In genomic region chr3:18482006-18482405, GRCm38 (mm10) we compare ENCODE assay signal across 21 mouse cellular contexts.
DNase-seq lines count a peak whose midpoint lies in the region; ATAC-seq and TF ChIP-seq lines count a peak whose summit lies in the region.
"Had no signal": no experiment of that assay in that cellular context is flagged by ENCODE, and none has a peak within 500 bp of the region (broad histone marks: within the 10 kb centered on the region; RNA-seq: fewer than 3 reads in every experiment).

No protein-coding gene starts in this region.

- no peak for TF ChIP-seq EP300 in heart, adult 2 months (IDR thresholded peaks at IDR 0.05; ENCODE audit: insufficient read depth, low read depth, low read length)
- TF ChIP-seq EP300 in lung, postnatal 0 days (IDR thresholded peaks at IDR 0.05), result peak; percentile 46

- WGBS in heart, adult 2 months, result 58% methylated on average over 2 of the region's 2 CpGs
- WGBS in kidney, embryonic 15.5 days, result 66% methylated on average over 2 of the region's 2 CpGs
- 22% methylated on average over 2 of the region's 2 CpGs for WGBS in liver, adult 2 months
- 71% methylated on average over 2 of the region's 2 CpGs for WGBS in liver, embryonic 11.5 days
- WGBS in lung, postnatal 0 days, result 57% methylated on average over 2 of the region's 2 CpGs

- no peaks in the 10 kb centered on the region for H3K79me2 ChIP-seq in heart, adult 2 months (replicated peaks; ENCODE audit: control insufficient read depth, insufficient read depth, low read length)
- H3K79me2 ChIP-seq in liver, adult 2 months (ENCODE audit: control insufficient read depth, insufficient read depth, low read length), result no peaks in the 10 kb centered on the region

- no peak for TF ChIP-seq POLR2A in heart, adult 2 months (IDR thresholded peaks at IDR 0.05; ENCODE audit: insufficient read depth, low read depth, low read length)
- no peak for TF ChIP-seq POLR2A in liver, adult 2 months (IDR thresholded peaks at IDR 0.05; ENCODE audit: extremely low read depth, insufficient read depth, low read length)

- no peak overlapping the region for H3K4me3 ChIP-seq in heart, adult 2 months
- H3K4me3 ChIP-seq in kidney, embryonic 15.5 days (replicated peaks), result no peak overlapping the region
- H3K4me3 ChIP-seq in liver, adult 2 months (ENCODE audit: insufficient read depth, low read depth, low read length), result no peak overlapping the region
- H3K4me3 ChIP-seq in liver, embryonic 11.5 days (ENCODE audit: low read depth, low read length), result no peak overlapping the region
- no peak overlapping the region for H3K4me3 ChIP-seq in lung, postnatal 0 days (ENCODE audit: low read depth, low read length)
- H3K4me3 ChIP-seq: embryonic facial prominence, embryonic 10.5 days; forebrain, embryonic 13.5 days; heart, embryonic 10.5 days had no signal

- no peaks in the 10 kb centered on the region for H3K4me1 ChIP-seq in heart, adult 2 months (ENCODE audit: control insufficient read depth, insufficient read depth, low read length)
- no peaks in the 10 kb centered on the region for H3K4me1 ChIP-seq in kidney, embryonic 15.5 days
- H3K4me1 ChIP-seq in liver, adult 2 months (ENCODE audit: control insufficient read depth, insufficient read depth, low read length), result no peaks in the 10 kb centered on the region; the same call in 1 of the 2 replicates
- H3K4me1 ChIP-seq in liver, embryonic 11.5 days (replicated peaks; ENCODE audit: control insufficient read depth, insufficient read depth, low read length), result no peaks in the 10 kb centered on the region
- H3K4me1 ChIP-seq in lung, postnatal 0 days (ENCODE audit: insufficient read depth, low read depth, low read length), result no peaks in the 10 kb centered on the region
- H3K4me1 ChIP-seq: embryonic facial prominence, embryonic 10.5 days; forebrain, embryonic 13.5 days; heart, embryonic 10.5 days had no signal

- TF ChIP-seq CTCF in heart, adult 2 months (IDR thresholded peaks at IDR 0.05), result no peak
- TF ChIP-seq CTCF in liver, adult 2 months (IDR thresholded peaks at IDR 0.05; ENCODE audit: low read depth, low read length), result no peak
- no peak for TF ChIP-seq CTCF in lung, postnatal 0 days (IDR thresholded peaks at IDR 0.05)

- H3K27ac ChIP-seq in heart, adult 2 months, result no peak overlapping the region
- H3K27ac ChIP-seq in kidney, embryonic 15.5 days, result peak overlapping the region; percentile 51; the same call in 1 of the 2 replicates
- no peak overlapping the region for H3K27ac ChIP-seq in liver, adult 2 months (replicated peaks; ENCODE audit: insufficient read depth, low read depth, low read length)
- no peak overlapping the region for H3K27ac ChIP-seq in liver, embryonic 11.5 days (ENCODE audit: low read depth, low read length)
- no peak overlapping the region; the same call in 1 of the 2 replicates for H3K27ac ChIP-seq in lung, postnatal 0 days (ENCODE audit: low read length)
- H3K27ac ChIP-seq: embryonic facial prominence, embryonic 10.5 days; forebrain, embryonic 13.5 days; heart, embryonic 10.5 days had no signal

- no peaks in the 10 kb centered on the region for H3K27me3 ChIP-seq in heart, adult 2 months (ENCODE audit: control insufficient read depth, insufficient read depth, low read length)
- no peaks in the 10 kb centered on the region for H3K27me3 ChIP-seq in kidney, embryonic 15.5 days
- no peaks in the 10 kb centered on the region for H3K27me3 ChIP-seq in liver, adult 2 months (ENCODE audit: control insufficient read depth, insufficient read depth, low read length)
- H3K27me3 ChIP-seq in liver, embryonic 11.5 days (replicated peaks; ENCODE audit: control insufficient read depth, insufficient read depth, low read length), result no peaks in the 10 kb centered on the region
- H3K27me3 ChIP-seq in lung, postnatal 0 days (replicated peaks; ENCODE audit: insufficient read depth, low read length), result no peaks in the 10 kb centered on the region
- H3K27me3 ChIP-seq: forebrain, embryonic 13.5 days had no signal

- H3K9ac ChIP-seq in heart, adult 2 months (ENCODE audit: low read depth, low read length), result no peak overlapping the region
- H3K9ac ChIP-seq in kidney, embryonic 15.5 days, result no peak overlapping the region
- H3K9ac ChIP-seq in liver, adult 2 months (ENCODE audit: low read depth, low read length), result no peak overlapping the region
- H3K9ac ChIP-seq in liver, embryonic 11.5 days (ENCODE audit: low read depth, low read length), result no peak overlapping the region
- no peak overlapping the region for H3K9ac ChIP-seq in lung, postnatal 0 days (replicated peaks; ENCODE audit: low read depth)
- H3K9ac ChIP-seq: forebrain, embryonic 13.5 days; forebrain, postnatal 0 days had no signal

- H3K4me2 ChIP-seq in kidney, embryonic 15.5 days, result no peak overlapping the region
- no peak overlapping the region for H3K4me2 ChIP-seq in liver, embryonic 11.5 days
- no peak overlapping the region for H3K4me2 ChIP-seq in lung, postnatal 0 days (replicated peaks; ENCODE audit: low read depth, low read length)
- H3K4me2 ChIP-seq: forebrain, embryonic 13.5 days had no signal

- peak; percentile 62; the same call in 1 of the 2 replicates for ATAC-seq in kidney, embryonic 15.5 days (replicated peaks; ENCODE audit: low FRiP score)
- no peak for ATAC-seq in liver, embryonic 11.5 days (replicated peaks; ENCODE audit: low FRiP score)
- ATAC-seq in lung, postnatal 0 days, result peak; percentile 62
- ATAC-seq: CD4-positive, CD25-positive, alpha-beta regulatory T cell, adult 4 months; forebrain, embryonic 13.5 days; forebrain, postnatal 0 days had no signal

- intact Hi-C loops in heart, adult 2 months (cut with DNase I), result no loop called here

- H3K36me3 ChIP-seq in heart, adult 2 months (ENCODE audit: control insufficient read depth, insufficient read depth, low read length), result no peaks in the 10 kb centered on the region
- H3K36me3 ChIP-seq in kidney, embryonic 15.5 days, result no peaks in the 10 kb centered on the region
- no peaks in the 10 kb centered on the region for H3K36me3 ChIP-seq in liver, adult 2 months (ENCODE audit: control insufficient read depth, insufficient read depth, low read length)
- no peaks in the 10 kb centered on the region for H3K36me3 ChIP-seq in liver, embryonic 11.5 days (ENCODE audit: control insufficient read depth, insufficient read depth, low read length)
- H3K36me3 ChIP-seq in lung, postnatal 0 days (ENCODE audit: insufficient read depth, low read length), result no peaks in the 10 kb centered on the region
- H3K36me3 ChIP-seq: embryonic facial prominence, embryonic 10.5 days; G1E; heart, embryonic 10.5 days had no signal

- peaks cover 5% of the 10 kb centered on the region; the same call in 1 of the 2 replicates for H3K9me3 ChIP-seq in kidney, embryonic 15.5 days (replicated peaks)
- 0 out of 2 replicates have a peak, but pooled peaks cover 2% of the 10 kb centered on the region for H3K9me3 ChIP-seq in liver, embryonic 11.5 days (ENCODE audit: control insufficient read depth, low read length)
- no peaks in the 10 kb centered on the region for H3K9me3 ChIP-seq in lung, postnatal 0 days (ENCODE audit: low read length)
- H3K9me3 ChIP-seq: G1E; heart, embryonic 10.5 days had no signal

- DNase-seq in heart, adult 8-10 months (ENCODE audit: low spot score), result peak; percentile 24
- DNase-seq in heart, adult 2 months, result no peak
- no peak for DNase-seq in kidney, postnatal 25 days
- peak; percentile 29 for DNase-seq in liver, adult 2 months (ENCODE audit: extremely low read depth, low read depth, low spot score)
- DNase-seq in liver, embryonic 11.5 days (ENCODE audit: low spot score), result no peak
- DNase-seq in lung, postnatal 0 days (ENCODE audit: low spot score), result peak; percentile 66
- DNase-seq in lung, postnatal 14 days, result no peak
- DNase-seq: adrenal gland, adult 8-10 months; adrenal gland, postnatal 36 days; B cell, adult 2 months; cerebellum, adult 2 months; cerebellum, postnatal 10 days; forebrain, postnatal 0 days; gastrocnemius, postnatal 14 days; heart, postnatal 10 days had no signal

Comparison
In these comparisons a context has a peak if more than half of its experiments do, and no peak if none do; other contexts are left out.
1. DNase-seq: peak in heart, adult 8-10 months (single experiment), liver, adult 2 months (single experiment) and lung, postnatal 0 days (single experiment); none in heart, adult 2 months (0 of 2), kidney, postnatal 25 days (0 of 2), liver, embryonic 11.5 days (single experiment) and lung, postnatal 14 days (single experiment).